Mouse (Mus musculus): Measurements from ENCODE around the gene Asb5. TPM values are rescaled to one million over a fixed set of nuclear protein-coding genes. Genes with fewer than 3 reads are reported as not detected.
A peak's percentile ranks its signal among the peaks of the same experiment; 100 is the strongest.

The Asb5 gene
- total RNA-seq, 2 experiments from 2014 or later = 0.86 to 1.2 TPM

- no peak for DNase-seq
- intact Hi-C loops (cut with DNase I) = no loop called here
Measured at GRCm38 (mm10) chr8:54528571-54528970, 809 bp upstream of the Asb5 start.

GRCm38 (mm10) chr8:54535172-54535571, 5.8 kb downstream of the Asb5 start:
- DNase-seq = no peak
- intact Hi-C loops (cut with DNase I) = loop anchor here (5.0 kb wide), 1 partner anchor 127 kb away; no protein-coding TSS in a partner anchor

DNA sequence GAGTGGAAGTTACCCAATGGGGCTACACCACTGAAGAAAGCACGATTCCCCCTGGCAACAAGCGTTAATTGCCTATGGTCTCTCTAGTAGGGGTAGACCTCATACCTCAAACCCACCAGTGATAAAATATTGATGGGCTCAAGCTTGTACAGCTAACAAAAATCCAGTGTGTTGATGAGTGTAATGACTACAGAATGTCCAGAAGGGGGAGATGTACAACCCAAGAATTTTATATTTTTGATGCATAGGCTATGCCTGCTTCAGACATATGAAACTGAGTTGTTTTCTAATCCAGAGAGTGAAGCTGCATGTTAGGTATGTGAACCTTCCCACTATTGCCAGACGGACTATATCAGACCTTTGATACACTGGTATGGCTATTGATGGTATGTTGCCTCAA, 7.9 kb downstream of the Asb5 start:
- intact Hi-C loops (cut with DNase I) = loop anchor here (5.0 kb wide), 1 partner anchor 125 kb away; no protein-coding TSS in a partner anchor
- DNase-seq = no peak

DNA sequence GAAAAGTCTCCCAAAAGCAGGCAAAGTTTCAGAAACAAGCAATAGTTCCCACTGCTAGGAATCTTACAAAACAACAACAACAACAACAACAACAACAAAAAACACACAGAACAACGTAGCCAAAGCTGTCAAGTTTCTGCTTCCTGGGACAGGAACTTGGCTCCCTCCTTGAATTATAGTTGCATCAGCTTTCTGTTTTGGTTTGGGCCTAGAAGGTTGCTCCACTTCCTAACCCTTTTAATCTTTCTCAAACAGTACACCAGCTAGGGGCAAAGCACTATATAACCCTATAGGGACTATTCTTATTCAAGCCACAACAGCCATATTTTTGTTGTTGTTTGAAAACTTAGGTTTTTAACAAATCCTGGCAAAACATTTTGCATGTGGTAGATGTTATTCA, 12.0 kb downstream of the Asb5 start:
- intact Hi-C loops (cut with DNase I) = no loop called here
- DNase-seq = no peak

DNA sequence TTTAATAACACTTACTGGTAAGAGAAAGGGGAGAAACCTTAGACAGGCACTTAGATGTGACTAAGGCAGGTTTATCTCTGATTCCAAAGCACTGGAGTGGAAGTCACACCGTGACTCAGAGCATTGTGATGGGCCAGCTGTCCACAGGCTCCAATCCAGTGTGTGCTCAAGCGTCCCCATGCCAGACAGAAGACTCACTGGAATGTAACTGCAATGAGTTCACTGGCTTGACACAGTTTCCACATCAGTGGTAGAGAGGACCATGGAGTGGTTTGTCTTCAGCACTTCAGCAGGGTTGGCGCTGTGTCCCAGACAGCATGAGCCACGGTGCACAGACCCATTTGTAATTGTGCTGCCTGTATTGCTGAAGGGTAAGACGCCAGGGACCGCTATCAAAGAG, 19.0 kb downstream of the Asb5 start:
- peak; percentile 29 for DNase-seq
- intact Hi-C loops (cut with DNase I) = no loop called here

- no peak for DNase-seq
- intact Hi-C loops (cut with DNase I) = no loop called here
Measured at GRCm38 (mm10) chr8:54550026-54550574, 20.7 kb downstream of the Asb5 start.

DNA sequence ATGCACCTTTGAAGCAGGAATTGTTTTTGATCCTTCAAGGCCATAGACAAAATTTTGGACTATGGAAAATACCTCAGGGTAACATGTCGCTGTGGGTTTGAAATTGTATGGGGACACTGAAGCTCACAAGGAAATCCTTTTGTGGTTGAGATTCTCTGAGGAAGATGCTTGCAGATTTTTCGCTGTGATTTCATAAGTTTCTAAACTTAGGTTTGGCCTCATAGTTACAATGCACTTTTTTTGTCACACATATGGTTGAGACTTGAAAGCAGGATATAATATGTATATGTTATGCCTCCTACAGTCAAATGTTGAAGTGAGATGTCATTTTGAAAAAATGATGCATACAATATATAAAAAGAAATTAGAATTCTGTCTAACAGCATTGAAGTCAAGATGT, 25.5 kb downstream of the Asb5 start:
- intact Hi-C loops (cut with DNase I) = no loop called here
- DNase-seq = no peak

DNA sequence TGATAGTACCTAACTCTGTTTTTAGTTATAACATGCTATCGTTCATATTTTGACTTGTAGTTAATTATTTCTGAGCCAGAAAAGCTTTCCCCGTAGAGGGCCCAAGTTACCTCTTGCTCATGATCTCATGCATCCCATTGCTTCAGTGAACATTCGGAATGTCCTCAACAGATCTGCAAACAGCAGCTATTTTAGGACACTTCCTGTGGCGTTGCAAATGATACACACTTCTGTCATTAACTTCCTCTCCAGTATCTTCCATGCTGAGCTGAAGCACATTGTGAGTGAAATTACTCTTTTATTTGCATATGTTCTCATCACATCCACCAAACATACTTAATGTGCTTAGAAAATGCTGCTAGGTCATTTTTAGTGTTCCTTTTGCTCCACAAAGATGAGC, 32.8 kb downstream of the Asb5 start:
- DNase-seq = no peak
- intact Hi-C loops (cut with DNase I) = no loop called here

DNA sequence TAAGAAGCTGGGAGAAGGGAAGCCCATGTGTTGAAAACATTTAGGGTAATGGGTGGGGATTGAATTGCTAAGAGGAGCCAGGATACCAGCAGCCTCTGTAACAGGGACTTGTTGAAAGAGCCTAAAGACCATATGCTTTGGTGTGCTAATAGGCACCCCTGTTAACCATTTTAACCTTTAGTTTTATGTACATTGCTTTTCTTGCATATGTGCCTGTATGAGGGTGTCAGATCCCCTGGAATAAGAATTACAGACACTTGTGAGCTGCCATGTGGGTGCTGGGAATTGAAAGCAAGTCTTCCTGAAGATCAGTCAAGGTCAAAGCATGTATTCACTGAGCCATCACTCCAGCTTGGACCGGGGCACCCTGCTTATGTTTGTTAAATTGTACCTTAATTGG, 35.8 kb downstream of the Asb5 start:
- intact Hi-C loops (cut with DNase I) = no loop called here
- DNase-seq = no peak

- intact Hi-C loops (cut with DNase I) = no loop called here
- no peak for DNase-seq
Measured at GRCm38 (mm10) chr8:54565603-54566260, 36.4 kb downstream of the Asb5 start.

GRCm38 (mm10) chr8:54567168-54567567, 37.8 kb downstream of the Asb5 start:
- intact Hi-C loops (cut with DNase I) = no loop called here
- no peak for DNase-seq

- intact Hi-C loops (cut with DNase I) = no loop called here
- no peak for DNase-seq
Measured at GRCm38 (mm10) chr8:54570618-54571609, 41.5 kb downstream of the Asb5 start.

DNA sequence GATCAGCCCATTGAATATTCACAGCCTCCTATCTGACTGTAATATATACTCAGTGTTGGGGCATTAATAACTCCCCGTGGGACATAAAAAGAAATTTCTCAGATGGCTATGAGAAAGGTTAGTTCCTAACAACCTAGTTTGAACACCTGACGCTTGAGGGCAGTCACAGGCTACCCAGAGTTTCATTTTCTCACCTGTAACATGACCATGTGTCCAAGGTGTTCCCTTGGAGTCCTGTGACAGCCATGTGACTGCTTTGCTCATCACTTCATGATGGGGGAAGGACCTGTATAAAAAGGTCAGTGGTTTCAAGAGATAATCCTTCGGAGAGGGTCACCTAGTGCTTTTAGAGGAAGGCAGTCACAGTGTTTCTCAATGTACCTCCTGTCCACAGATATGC, 52.1 kb downstream of the Asb5 start:
- intact Hi-C loops (cut with DNase I) = no loop called here
- no peak for DNase-seq

DNA sequence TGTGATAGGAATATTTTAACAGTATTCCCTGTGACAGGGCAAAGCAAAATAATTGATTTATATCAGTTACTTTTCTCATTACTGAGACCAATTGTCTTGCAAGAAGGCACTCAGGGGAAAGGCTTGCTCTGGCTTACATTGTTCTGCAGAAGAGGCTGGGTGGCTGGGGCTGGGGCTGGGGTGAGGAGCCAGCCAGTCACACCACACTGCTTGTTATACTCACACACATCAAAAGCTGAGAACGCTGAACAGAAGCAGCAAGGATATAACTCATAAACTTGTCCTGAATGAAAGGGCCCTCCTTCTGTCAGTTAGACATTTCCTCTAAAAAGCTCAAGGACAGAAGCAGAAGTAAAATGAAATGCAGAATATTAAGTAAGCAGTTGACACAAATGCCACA, 53.5 kb downstream of the Asb5 start:
- no peak for DNase-seq
- intact Hi-C loops (cut with DNase I) = no loop called here

DNA sequence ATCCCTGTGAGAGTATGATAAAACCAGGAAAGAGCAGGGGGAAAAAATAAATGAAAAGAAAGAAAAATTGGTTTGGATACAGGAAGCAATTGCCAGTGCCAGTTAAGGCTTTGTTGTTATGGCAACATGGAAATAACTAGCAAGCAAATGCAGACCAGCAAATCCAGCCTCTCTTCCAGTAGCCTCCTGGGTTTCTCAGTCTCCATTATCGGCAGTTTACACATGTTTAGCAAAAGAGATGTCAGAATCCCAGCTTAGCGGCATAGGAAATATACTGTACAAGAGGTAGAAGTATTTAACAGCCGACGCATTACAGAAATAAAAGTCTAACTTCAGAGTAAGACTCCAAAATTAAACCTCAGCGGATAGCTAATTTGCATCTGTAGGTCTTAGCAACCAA, 65.3 kb downstream of the Asb5 start:
- intact Hi-C loops (cut with DNase I) = no loop called here
- no peak for DNase-seq

DNA sequence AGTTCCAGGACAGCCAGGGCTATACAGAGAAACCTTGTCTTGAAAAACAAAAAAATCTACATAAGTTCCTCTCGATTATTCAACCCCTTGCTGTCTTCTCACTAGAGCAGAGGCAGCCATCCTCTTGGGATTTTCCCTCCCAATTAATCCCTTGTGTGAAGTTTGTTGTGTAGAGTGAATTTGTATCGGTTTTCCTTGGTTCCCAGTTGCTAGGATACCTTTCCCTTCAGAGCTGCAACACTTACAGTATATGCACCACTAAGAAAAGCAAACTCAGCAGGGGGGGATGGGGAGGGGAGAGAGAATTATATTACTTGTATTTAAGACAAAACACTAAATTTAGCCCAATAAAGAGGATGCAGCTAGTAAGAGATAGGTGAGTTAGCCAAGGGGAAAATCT, 66.7 kb downstream of the Asb5 start:
- intact Hi-C loops (cut with DNase I) = no loop called here
- no peak for DNase-seq

- no peak for DNase-seq
- intact Hi-C loops (cut with DNase I) = no loop called here
Measured at GRCm38 (mm10) chr8:54596940-54597339, 67.6 kb downstream of the Asb5 start.

GRCm38 (mm10) chr8:54597386-54597785, 68.0 kb downstream of the Asb5 start:
- intact Hi-C loops (cut with DNase I) = no loop called here
- DNase-seq = no peak

DNA sequence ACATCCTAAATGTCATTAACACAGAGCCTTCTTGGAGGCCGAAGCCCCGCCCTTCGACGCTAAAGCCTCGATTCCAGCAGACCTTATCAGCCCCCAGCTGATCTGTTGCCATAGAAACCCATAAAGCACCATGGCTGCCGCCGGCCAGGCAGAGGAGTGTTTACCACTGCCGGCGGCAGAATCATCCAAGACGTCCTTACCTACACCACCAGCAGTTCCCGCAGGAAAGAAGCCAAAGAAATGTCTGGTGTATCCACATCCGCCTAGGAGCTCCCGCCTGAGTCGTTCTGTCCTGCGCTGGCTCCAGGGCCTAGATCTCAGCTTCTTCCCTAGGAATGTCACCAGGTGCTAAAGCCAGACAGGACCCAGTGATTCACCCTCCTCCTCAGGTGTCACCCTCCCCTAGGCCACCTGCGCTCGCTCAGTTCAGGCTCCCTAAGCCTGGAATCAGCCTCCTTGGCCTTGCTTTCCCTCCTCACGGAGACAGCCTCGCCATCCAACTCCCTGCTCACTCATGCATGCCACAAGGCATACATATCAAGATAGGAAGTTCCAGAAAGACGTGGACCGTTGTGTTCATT, 71.4 kb downstream of the Asb5 start, which contains the start of gene Spata4:
Gene Spata4, plus strand, starts transcription at position 111 of the 581 bp plus-strand sequence.
- DNase-seq = peak; percentile 42
- intact Hi-C loops (cut with DNase I) = no loop called here

- intact Hi-C loops (cut with DNase I) = no loop called here
- DNase-seq = no peak
Measured at GRCm38 (mm10) chr8:54603440-54603839, 74.1 kb downstream of the Asb5 start.

DNA sequence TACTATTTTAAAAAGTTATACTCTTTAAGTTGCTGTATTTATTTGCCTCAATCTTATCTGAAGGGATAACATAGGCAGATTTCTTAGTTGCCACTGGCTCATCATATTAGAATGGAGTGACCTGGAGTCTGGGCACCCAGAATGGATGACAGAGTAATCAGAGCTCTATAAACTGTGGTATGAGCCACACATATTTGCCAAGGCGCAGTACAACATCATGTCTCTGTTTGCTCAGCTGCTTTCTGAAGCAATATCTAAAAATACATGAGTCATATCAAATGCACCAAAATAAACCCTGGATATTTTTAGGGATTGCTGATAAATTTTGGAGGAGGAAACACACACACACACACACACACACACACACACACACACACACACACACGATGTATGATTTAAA, 80.0 kb downstream of the Asb5 start:
- intact Hi-C loops (cut with DNase I) = no loop called here
- DNase-seq = no peak
